Mouse (Mus musculus) Muller cell, postnatal 12 days (primary cell): ENCODE data around the gene Gm19345.

ENCODE experiments used
- DNase-seq: peaks from one replicate; pipeline ENCODE4 v3.0.0-alpha.2; 2015; ENCODE audit errors: inconsistent ontology term

Gm19345 gene

DNA sequence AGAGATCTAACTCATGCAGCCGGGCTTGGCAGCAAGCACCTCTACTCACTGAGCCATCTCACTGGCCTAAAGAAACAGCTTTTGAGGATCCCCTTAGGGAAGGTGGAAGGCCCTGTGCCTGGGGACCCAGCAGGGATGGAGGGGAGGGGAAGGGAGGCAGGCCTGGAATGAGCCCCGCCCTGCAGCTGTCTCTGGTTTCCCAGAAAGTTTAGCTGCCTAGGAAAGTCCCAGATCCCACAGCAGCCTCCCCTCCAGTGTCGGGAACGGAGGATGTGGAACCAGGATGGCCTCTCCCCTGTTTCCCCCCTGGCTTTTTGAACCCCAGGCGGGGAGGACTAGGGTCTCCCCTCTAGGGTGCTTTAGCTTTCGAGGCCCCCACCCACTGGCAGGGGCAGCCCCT lies 25.0 kb upstream of the Gm19345 start:
- no peak for DNase-seq

DNA sequence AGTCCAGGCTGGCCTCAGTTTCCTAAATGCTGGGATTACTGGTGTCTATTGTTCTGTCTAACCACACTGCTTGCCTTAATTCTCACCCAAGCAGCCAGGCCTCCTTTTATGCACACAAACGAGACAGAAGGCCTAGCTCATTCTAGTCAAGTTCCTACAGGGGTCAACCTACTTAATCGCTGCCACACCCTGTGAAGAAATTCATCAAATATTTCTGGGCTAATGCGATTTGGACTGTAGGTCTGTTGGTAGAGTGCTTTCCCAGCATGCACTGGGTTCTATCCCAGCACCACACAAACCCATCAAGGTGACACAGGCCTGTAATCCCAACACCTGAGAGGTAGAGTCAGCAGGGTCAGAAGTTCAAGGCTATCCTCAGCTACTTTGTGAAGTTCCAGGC lies 22.1 kb upstream of the Gm19345 start:
- no peak for DNase-seq

DNA sequence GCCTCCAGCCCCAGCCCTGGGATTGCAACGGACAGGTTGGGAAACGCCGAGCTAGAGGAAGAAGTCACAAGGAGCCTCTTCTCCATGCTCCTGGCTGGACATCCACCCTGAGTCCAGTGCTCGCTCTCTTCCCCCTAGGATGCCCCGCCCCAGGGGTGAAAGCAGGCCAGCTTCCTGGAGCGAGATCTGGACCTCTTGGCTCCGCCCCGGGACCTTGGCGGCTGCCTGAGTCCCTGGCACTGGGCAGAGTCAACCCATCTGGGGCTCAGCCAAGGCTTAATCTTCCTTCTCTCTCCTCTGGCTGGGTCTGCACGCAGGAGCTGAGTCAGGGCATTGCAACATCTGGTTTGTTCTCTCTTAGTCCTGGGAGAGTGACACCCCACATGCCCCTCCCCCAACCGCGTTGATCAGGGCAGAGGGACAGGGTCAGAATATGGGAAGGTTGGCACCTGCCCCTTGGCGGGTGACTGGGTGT lies 21.1 kb upstream of the Gm19345 start:
- peak; percentile 83 for DNase-seq

DNA sequence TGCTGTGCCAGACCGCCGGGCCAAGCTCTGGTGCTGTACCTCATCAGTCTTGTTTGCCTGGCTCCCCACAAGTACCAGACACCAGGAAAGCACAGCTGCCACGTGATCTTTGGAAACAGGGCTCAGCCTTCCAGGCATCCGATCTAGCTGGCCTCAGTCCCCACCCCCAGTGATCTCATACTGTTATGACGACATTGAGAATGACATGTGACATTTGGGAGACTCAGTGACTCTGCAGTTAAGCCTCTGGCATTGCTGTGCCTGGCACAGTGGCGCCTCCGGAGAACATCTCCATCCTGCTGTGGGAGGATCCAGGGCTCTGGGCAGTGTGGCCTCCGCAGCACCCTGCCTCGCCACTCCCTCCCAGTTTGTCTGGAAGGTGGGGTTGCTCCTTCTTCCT lies 20.0 kb upstream of the Gm19345 start:
- no peak for DNase-seq

DNA sequence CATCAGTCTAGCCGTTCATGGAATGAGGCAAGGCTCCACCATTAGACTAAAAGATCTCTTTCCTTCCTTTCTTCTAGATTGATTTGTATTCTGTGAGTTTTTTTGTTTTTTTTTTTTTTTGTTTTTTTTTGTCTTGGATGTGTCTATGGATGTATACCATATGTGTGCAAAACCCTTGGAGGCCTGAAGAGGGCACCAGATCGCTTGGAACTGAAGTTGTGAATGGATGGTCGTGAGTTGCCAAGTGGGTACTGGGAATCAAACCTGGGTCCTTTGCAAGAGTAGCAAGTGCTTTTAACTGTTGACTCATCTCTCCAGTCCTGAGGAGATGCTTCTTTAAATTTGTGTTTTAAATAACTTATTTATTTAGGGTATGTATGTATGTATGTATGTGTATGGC lies 17.7 kb upstream of the Gm19345 start:
- DNase-seq, result no peak

DNA sequence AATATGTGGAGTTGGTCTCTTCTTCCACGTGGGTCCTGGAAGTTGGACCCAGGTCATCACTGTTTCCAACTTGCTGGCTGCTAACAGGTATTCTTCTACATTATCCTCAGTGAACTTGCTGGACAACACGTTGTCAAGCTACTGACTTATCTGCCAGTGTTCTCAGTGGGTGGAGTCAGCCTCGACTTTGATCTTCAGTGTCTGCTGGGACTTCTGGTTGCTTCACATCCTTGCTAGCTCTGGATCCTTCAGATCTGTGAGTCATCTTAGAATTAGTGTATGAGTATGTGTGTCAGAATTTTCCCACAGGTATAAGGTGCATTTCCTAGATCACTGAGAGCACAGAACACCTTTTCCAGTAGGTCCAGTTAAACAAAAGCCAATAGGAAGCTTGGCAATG lies 15.0 kb upstream of the Gm19345 start:
- no peak for DNase-seq

DNA sequence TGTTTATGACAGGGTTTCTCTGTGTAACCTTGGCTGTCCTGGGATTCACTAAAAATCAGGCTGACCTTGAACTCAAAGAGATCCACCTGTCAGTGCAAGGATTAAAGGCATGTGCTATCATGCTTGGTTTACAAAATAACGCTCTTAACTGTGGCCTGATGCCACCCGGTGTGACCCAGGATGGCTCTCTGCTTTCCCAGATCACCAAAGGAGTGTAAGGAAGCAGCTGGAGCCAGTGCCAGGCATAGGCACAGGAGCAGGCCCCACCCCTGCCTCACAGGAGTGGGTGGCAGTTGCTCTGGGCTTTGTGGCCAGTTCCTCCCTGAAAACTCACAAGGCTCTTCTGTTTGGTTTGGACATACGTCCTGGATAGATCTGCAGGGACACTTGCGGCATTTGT lies 11.4 kb upstream of the Gm19345 start:
- DNase-seq, result no peak

DNA sequence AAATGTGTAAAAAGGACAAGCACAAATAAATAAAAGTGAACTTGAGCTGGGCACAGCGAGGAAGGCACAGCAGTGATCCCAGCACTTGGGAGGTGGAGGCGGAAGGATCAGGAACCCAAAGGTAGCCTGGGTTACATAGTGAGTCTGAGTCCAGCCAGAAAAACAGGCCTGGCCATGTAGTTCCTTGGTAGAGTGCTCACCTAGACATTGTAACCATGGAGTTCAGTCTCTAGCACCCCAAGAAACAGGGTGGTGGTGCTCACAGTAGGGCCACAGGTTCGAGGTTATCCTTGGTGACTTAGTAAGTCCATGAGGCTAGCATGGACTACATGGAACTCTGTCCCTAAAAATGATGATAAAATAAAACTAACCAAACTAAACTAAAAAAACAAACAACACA lies 10.9 kb upstream of the Gm19345 start:
- DNase-seq, result no peak

DNA sequence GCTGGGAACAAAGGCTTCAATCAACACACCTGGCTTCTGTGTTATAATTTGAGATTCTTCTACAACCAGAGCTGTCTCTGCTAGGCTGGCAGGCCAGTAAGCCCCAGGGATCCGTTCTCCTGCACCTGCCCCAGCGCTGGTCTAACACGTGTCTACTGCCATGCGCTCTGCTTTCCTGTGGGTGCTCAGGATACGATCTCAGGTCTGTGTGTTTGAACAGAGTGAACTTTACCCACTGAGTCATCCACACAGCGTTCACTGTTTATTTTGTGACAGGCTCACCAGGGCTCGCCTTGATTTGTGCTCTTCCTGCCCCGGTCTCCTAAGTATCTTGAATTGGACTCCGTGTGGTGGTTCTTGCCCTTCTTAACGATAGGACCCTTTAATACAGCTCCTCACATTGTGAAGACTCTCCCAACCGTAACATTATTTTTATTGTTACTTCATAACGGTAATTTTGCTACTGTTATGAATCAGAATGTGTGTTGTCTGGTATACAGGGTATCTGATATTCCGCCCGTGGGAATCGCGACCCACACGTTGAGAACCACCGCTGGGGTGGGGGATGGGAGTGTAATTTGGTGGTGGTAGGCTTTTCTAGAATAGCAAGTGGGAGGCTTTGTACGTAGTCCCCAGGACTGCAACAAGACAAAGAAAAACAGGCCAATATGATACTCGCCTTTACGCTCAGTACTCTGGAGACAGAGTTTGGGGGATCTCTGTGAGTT lies 10.0 kb upstream of the Gm19345 start:
- no peak for DNase-seq

DNA sequence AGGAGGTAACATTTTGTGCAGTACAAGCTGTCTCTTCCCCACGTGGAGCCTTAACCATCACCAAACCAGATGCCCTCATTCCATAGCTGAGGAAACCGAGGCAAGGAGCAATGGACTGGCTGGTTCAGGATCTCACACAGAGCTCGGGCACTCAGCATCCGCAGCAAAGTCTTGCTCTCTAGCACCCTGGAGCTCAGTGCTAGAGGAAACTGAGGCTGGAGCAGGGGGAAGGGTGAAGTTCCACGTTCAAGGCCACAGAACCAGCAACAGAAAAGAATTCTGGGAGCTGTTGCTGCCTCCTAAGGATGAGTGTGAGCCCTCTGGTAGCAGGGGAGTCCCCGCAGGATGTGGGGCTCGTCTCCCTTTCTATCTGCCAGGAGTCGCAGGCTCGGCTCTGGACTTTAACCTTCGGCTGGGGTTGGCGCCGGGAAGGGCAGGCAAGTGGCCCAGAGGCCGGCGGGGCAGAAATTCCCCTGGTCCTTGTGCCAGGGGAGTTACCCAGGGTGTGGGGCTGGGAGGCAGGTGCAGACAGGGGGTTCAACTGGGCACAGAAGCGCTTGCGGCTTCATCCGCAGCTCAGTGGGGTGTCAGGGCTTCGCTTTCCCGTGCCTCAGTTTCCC lies 8.8 kb upstream of the Gm19345 start:
- no peak for DNase-seq

DNA sequence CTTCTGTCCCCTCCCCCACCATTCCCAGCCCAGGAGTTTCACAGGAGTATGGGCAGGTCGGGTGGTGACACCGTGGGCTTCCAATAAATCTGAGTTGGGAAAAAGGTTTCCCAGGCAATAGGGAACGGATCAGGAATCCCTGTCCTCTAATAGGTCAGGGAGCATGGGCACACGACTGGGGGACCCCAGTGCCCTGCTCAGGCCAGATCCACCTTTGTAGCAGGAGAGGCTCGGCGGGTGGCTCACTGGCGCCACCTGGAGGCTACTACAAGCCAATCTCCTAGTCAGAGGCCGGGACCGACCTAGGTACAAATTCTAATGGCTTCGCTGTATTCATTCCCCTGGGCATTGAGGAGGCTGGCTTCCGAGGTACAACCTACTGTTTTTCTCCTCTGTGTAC lies 8.2 kb upstream of the Gm19345 start:
- peak; percentile 58 for DNase-seq

DNA sequence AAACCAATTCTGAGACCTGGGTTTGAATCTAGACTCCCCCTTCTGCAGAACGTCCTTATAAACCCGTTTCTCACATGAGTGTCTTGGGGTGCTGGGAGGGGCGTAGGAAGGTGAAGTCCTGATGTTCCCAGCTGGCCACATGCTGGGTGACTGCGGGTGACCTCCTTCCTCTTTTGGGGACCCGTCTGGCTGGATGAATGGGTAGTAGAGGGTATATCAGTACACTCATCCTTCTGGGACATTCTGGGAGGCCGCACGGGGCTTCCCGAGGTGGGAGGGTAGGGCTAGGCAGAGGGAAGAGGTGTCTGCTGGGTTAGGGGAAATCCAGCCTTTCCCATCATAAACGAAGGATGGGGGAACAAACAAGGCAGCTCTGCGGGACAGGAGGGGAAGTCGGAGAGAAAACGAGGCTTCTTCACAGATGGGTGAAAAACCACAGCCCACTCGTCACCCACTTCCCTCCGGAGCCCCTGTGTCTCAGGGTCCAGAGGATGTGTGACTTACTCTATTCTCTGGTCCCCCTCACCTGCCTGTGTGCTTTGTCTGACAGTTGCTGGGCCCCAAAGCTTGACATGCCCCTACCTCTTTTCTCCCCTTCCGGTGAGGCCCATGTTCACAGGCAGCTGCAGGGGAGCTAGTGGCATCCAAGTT lies 7.2 kb upstream of the Gm19345 start:
- DNase-seq, result no peak

DNA sequence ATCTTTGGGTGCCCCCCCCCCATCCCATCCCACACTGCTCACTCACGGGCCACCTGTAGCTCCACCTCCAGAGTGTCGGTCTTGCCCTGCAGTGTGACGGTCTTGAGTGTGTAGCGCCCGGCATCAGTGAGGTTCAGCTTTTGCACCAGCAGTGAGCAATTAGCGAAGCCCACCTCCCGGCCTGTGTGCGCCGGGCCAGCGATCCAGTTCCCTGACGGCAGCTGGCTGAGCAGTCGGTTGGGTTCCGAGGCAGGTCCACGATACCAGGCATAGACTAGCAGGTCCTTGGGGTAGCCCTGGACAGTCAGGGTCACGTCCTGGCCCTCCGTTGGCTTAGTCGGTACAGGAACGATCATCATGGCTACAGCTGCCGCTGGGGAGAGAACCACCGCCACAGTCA lies 1.7 kb downstream of the Gm19345 start:
- no peak for DNase-seq

DNA sequence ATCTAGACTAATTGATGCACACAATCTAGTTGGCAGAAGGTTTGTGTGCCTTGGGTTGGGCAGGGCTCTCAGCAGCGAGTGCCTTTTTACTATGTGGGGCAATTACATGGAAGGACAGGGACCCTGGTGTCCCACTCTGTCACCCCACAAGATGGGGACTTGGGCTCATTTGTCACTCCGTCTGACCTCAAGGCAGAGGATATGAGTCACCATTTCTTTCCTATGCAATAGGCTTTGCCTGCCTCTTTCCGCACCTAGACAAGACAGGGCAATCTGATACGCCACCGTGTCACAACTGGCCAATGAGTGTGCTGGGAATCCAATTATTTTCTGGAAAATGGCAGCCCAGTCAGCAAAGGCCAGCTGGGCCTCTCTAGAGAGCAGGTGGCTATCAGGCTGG lies 3.9 kb downstream of the Gm19345 start:
- DNase-seq, result no peak

DNA sequence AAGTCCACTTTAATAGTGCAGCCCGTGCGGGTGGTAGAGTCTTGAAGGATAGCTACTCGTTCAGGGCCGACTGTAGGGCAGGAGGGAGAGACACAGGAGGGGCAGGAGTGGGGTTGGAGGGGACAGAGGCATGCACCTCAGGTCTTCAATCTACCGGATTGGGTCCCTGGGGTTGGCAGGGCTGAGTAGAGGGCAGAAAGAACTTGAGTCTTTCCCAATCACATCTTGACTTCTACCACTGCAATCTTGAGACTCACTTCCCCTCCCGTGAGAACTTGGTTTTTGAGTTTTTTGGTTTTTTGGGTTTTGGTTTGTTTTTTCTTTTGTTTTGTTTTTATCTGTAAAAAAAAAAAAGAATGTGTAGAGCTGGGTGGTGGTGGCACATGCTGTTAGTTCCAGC lies 4.5 kb downstream of the Gm19345 start:
- no peak for DNase-seq

DNA sequence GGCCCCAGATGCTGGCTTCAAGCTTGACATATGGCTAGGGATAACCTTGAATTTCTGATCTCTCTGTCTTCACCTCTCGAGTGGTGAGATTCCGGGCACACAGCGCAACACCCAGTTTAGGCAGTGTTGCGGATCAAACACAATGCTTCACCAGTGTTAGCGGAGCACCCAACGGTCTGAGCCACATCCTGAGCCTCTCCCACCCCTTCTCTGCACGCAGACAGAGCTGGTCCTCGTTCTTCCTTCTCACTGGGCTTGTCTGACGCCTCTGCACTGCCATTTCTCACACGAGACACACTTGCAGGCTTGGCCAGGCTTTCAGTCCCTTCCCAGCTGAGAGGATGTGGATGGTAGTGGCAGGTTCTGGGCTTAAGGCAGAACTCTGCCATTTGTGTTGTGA lies 7.9 kb downstream of the Gm19345 start:
- DNase-seq, result no peak

DNA sequence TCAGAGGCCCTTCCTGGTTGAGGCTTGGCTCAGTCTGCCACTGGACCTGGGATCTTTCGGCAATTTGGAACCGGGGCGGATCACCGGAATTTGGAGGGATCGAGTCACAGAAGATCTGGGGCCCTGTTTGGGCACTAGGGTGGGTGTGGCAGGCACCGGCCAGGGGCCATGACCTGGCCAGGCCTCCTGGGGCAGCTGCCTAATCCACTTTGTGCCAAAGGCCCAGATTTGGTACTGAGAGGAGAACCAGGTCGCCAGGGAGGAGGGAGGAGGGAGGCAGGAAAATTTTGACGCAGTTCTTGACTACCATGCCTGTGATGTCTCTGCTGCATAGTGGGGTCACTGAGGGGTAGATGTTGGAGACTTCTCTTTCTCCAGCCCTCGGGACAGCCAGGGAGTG lies 9.4 kb downstream of the Gm19345 start, which contains the start of gene Ceacam16:
Ceacam16 (minus strand) TSS at position 101 of the 400 bp plus-strand sequence.
- no peak for DNase-seq

DNA sequence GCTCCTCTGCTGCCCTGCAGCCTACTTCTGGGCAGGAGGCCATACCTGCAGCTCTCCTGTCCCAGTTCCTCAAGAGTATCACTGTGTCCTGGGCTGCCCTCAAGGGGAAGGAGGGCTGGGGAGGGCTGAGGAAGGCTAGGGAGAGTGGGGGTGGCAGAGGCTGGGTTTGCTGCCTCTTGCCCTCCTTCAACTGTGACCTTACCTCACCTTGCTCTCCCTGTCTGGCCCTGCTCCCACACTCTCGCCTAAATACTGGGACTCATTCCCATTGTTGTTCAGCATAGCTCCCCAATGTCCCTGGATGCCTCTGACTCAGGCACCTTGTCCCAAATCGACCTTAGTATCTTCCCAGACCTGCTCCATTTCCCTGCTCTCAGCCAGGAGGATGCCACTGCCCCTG lies 12.4 kb downstream of the Gm19345 start:
- DNase-seq, result no peak

DNA sequence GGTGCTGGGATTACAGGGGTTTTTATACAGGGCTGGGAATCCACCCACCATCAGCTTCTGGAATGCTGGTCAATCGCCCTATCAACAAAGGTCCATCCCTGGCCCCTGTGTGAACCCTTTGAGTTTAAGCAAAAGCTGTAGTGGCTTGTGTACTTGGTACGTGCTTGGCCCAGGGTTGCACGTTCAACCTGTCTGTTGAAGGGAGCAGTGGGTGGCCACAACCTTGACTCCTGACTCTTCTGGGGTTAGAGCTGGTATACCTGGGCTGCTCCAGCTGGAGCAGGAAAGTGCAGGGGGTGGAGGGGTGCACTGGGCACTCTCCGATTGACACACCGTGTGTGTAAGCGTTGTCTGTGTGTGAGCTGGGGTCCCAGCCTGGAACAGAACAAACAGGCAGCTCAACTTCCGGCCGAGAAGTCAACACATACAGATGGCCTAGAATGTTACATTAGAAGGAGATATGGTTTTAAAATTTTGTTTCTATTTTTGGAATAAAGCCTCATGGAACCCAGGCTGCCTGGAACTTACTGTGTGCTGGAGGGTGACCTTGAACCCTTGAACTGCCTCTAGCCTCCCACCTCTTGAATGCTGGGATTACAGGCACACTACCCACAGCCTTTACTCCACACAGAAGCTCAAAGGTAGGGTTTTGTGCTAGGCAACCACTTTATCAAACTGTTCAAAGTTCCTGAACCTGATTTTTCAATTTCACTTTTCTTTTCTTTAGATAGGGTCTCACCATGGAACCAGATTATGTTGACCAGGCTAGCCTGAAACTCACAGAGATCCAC lies 13.6 kb downstream of the Gm19345 start:
- DNase-seq, result no peak

DNA sequence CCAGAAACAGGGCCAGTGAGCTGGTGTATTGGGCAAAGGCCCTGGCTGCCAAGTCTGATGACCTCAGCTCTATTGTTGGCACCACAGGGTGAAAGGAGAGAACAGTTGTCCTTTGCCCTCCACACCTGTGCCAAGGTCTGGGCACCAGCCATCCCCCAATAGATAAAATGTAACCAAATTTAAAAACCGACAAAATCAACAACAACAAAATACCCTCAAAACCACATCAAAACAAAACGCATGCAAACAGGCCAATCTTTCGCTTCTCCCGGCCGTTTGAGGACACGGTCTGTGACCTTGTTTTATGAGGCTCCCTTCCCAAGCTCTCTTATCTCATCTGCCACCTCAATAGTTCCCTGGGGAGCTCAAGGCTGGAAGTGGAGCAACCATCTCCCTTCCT lies 14.7 kb downstream of the Gm19345 start:
- no peak for DNase-seq

DNA sequence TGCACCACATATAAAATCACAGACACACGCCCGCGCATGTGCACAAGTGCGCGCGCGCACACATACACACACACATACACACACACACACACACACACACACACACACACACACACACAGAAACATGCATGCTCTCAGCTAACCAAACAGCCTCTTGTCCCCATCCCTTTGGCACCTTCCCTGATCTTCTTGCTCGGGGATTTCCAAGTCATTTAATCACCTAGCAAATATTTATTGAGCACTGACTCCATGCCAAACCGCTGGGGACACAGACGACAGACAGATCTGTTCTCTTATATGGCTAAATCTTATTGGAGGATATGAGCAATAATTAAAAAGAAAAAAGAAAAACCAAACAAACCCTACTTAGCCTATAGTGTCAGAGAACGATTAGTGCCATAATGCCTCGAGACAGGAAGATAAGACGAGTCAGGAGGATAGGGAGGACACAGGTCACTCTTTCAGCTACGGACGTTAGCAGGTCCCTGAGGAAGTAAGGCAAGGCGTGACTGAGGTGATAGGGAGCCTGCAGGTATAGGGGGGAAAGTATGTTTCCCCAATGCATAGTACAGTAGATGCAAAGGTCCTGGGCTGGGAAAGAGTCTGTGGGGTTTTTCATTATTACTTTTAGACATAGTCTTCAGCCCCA lies 16.1 kb downstream of the Gm19345 start:
- DNase-seq, result no peak

DNA sequence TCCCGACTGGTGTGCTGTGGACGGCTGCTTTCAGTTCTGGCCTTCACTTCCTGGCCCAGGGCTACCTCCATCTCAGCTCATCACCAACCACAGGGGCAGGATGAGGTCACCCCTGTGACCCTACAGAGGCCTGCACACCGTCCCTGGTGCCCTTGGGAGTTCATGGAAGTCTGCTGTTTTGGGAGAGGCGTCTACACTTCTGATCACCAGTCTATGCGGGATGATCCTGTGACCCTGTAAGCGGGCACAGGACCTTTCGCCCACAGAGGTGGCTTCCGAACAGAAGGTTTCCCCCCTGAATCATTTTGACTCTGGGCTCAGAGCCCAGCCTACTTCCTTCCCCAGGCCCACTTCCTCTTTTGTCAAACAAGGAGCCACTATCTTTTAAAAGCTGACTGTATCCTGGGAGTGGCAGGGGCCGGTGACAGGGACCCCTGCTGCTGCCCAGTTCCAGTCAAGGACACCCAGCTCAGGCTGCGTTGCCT lies 19.4 kb downstream of the Gm19345 start:
- no peak for DNase-seq
